30 mouse cellular contexts compared by ENCODE assay signal in the genomic region with DNA sequence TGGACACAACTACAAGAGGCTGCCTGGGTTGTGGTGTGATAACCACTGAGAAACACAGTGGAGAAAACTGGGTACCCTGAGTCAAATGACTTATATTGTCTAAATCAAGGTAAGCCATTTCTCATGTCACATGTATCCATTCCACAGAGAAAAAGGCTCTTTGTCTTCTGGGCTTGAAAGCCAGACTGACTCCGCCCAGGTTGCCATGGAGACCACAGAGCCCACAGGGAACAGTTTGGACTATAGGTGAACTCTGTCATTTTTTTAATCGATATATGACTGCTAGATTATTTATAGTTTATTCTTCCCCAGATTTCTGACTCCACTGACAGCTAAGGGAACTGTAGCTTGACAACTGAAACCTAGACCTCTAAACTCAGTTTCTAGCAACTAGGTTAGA.
DNase-seq lines count a peak whose midpoint lies in the region; ATAC-seq and TF ChIP-seq lines count a peak whose summit lies in the region.
"Had no signal": no experiment of that assay in that cellular context is flagged by ENCODE, and none has a peak within 500 bp of the region (broad histone marks: within the 10 kb centered on the region; RNA-seq: fewer than 3 reads in every experiment).

No protein-coding gene starts in this region.

- no peaks in the 10 kb centered on the region for H3K27me3 ChIP-seq in liver, embryonic 11.5 days (replicated peaks; ENCODE audit: control insufficient read depth, insufficient read depth, low read length)
- no peaks in the 10 kb centered on the region for H3K27me3 ChIP-seq in ES-Bruce4 (ENCODE audit: control insufficient read depth, insufficient read depth, low read length, poor library complexity, severe bottlenecking)
- H3K27me3 ChIP-seq in embryonic facial prominence, embryonic 10.5 days (replicated peaks; ENCODE audit: low read depth, poor library complexity, severe bottlenecking) = no peaks in the 10 kb centered on the region
- H3K27me3 ChIP-seq: embryonic facial prominence, embryonic 15.5 days; forebrain, embryonic 12.5 days; intestine, embryonic 15.5 days; limb, embryonic 13.5 days; liver, embryonic 13.5 days; stomach, embryonic 15.5 days had no signal

- no peaks in the 10 kb centered on the region for H3K36me3 ChIP-seq in liver, embryonic 11.5 days (ENCODE audit: control insufficient read depth, insufficient read depth, low read length)
- no peaks in the 10 kb centered on the region for H3K36me3 ChIP-seq in ES-Bruce4 (ENCODE audit: control insufficient read depth, insufficient read depth, low read length, poor library complexity, severe bottlenecking)
- H3K36me3 ChIP-seq in embryonic facial prominence, embryonic 10.5 days (replicated peaks) = no peaks in the 10 kb centered on the region
- H3K36me3 ChIP-seq: embryonic facial prominence, embryonic 15.5 days; forebrain, embryonic 12.5 days; intestine, embryonic 15.5 days; limb, embryonic 13.5 days; liver, embryonic 13.5 days; midbrain, embryonic 10.5 days; stomach, embryonic 15.5 days had no signal

- no peaks in the 10 kb centered on the region for H3K4me1 ChIP-seq in liver, embryonic 11.5 days (replicated peaks; ENCODE audit: control insufficient read depth, insufficient read depth, low read length)
- peaks cover 2% of the 10 kb centered on the region for H3K4me1 ChIP-seq in ES-Bruce4 (ENCODE audit: control insufficient read depth, insufficient read depth, low read length)
- peaks cover 14% of the 10 kb centered on the region for H3K4me1 ChIP-seq in embryonic facial prominence, embryonic 10.5 days
- H3K4me1 ChIP-seq: intestine, embryonic 15.5 days; midbrain, embryonic 10.5 days had no signal

- no peak for TF ChIP-seq POLR2A in ES-Bruce4 (IDR thresholded peaks at IDR 0.05; ENCODE audit: insufficient read depth, low read length)

- H3K4me3 ChIP-seq in liver, embryonic 11.5 days (ENCODE audit: low read depth, low read length) = no peak overlapping the region
- no peak overlapping the region for H3K4me3 ChIP-seq in ES-Bruce4 (ENCODE audit: low read depth, low read length)
- H3K4me3 ChIP-seq in embryonic facial prominence, embryonic 10.5 days = no peak overlapping the region
- H3K4me3 ChIP-seq: embryonic facial prominence, embryonic 15.5 days; forebrain, embryonic 12.5 days; intestine, embryonic 15.5 days; limb, embryonic 13.5 days; liver, embryonic 13.5 days; midbrain, embryonic 10.5 days; myocyte; stomach, embryonic 15.5 days had no signal

- H3K9me3 ChIP-seq in liver, embryonic 11.5 days (ENCODE audit: control insufficient read depth, low read length) = no peaks in the 10 kb centered on the region
- peaks cover 15% of the 10 kb centered on the region for H3K9me3 ChIP-seq in ES-Bruce4 (replicated peaks; ENCODE audit: control insufficient read depth, insufficient read depth, low read length, poor library complexity, severe bottlenecking)
- 0 out of 2 replicates have a peak, but pooled peaks cover 3% of the 10 kb centered on the region for H3K9me3 ChIP-seq in embryonic facial prominence, embryonic 10.5 days
- H3K9me3 ChIP-seq: embryonic facial prominence, embryonic 15.5 days; forebrain, embryonic 12.5 days; intestine, embryonic 15.5 days; limb, embryonic 13.5 days; liver, embryonic 13.5 days; midbrain, embryonic 10.5 days; stomach, embryonic 15.5 days had no signal

- no peak overlapping the region for H3K9ac ChIP-seq in liver, embryonic 11.5 days (ENCODE audit: low read depth, low read length)
- no peak overlapping the region for H3K9ac ChIP-seq in ES-Bruce4 (ENCODE audit: low read depth, poor library complexity, severe bottlenecking)
- H3K9ac ChIP-seq: embryonic facial prominence, embryonic 15.5 days; forebrain, embryonic 12.5 days; intestine, embryonic 15.5 days; limb, embryonic 13.5 days; liver, embryonic 13.5 days; stomach, embryonic 15.5 days had no signal

- no peak for TF ChIP-seq CTCF in ES-Bruce4 (IDR thresholded peaks at IDR 0.05; ENCODE audit: low read depth, low read length)

- no peak for ATAC-seq in liver, embryonic 11.5 days (replicated peaks; ENCODE audit: low FRiP score)
- ATAC-seq: activated CD4-positive, CD25-positive, alpha-beta regulatory T cell, adult 4 months; hindbrain, postnatal 0 days; intestine, embryonic 15.5 days had no signal

- H3K27ac ChIP-seq in liver, embryonic 11.5 days (ENCODE audit: low read depth, low read length) = no peak overlapping the region
- H3K27ac ChIP-seq in ES-Bruce4 (ENCODE audit: insufficient read depth, low read length) = peak overlapping the region; percentile 32; the same call in 1 of the 2 replicates
- no peak overlapping the region for H3K27ac ChIP-seq in embryonic facial prominence, embryonic 10.5 days (replicated peaks)
- H3K27ac ChIP-seq: embryonic facial prominence, embryonic 15.5 days; forebrain, embryonic 12.5 days; hindbrain, postnatal 0 days; intestine, embryonic 15.5 days; kidney, postnatal 0 days; limb, embryonic 13.5 days; liver, embryonic 13.5 days; midbrain, embryonic 10.5 days; stomach, embryonic 15.5 days had no signal

- 88% methylated on average over 2 of the region's 2 CpGs for WGBS in liver, embryonic 11.5 days
- 83% methylated on average over 2 of the region's 2 CpGs for WGBS in embryonic facial prominence, embryonic 10.5 days

- TF ChIP-seq EP300 in ES-Bruce4 (IDR thresholded peaks at IDR 0.05; ENCODE audit: insufficient read depth, low read depth, low read length) = no peak

- H3K4me2 ChIP-seq in liver, embryonic 11.5 days = no peak overlapping the region
- H3K4me2 ChIP-seq: embryonic facial prominence, embryonic 15.5 days; forebrain, embryonic 12.5 days; heart, embryonic 11.5 days; intestine, embryonic 15.5 days; limb, embryonic 13.5 days; liver, embryonic 13.5 days; stomach, embryonic 15.5 days had no signal

- DNase-seq in embryo, embryonic 11 days = peak; percentile 48
- no peak for DNase-seq in embryo, embryonic 9.5 days (ENCODE audit: extremely low spot score)
- peak; percentile 36 for DNase-seq in liver
- no peak for DNase-seq in liver, embryonic 11.5 days (ENCODE audit: low spot score)
- DNase-seq in embryonic facial prominence, embryonic 10.5 days (ENCODE audit: low spot score) = peak; percentile 46
- no peak for DNase-seq in right cerebral cortex, postnatal 36 days (ENCODE audit: low spot score in 2 of 2)
- DNase-seq: adrenal gland, adult 8-10 months; cerebellum, adult 8-10 months; cerebellum, postnatal 25 days; gastrocnemius, postnatal 14 days; heart, adult 18-20 months; heart, postnatal 4 days; kidney, adult 8-10 months; liver, embryonic 13.5 days; lung, adult 18-20 months; lung, postnatal 14 days; right cerebral cortex, postnatal 14 days; thymus, postnatal 14 days had no signal

Comparison
In these comparisons a context has a peak if more than half of its experiments do, and no peak if none do; other contexts are left out.
1. DNase-seq: peak in embryo, embryonic 11 days (single experiment), liver (single experiment) and embryonic facial prominence, embryonic 10.5 days (single experiment); none in embryo, embryonic 9.5 days (single experiment), liver, embryonic 11.5 days (single experiment) and right cerebral cortex, postnatal 36 days (0 of 2).